Mouse (Mus musculus) limb, embryonic 14.5 days (tissue): Measurements from ENCODE around the gene Epha1. TPM values are rescaled to one million over a fixed set of nuclear protein-coding genes. Genes with fewer than 3 reads are reported as not detected.

Source experiments
- ATAC-seq: fragments of 200-750 bp; cut with Nextera tagmentation; 2 replicates; pipeline ENCODE4 v1.8.0; 2017; ENCODE audit warnings: low read depth, moderate number of reproducible peaks, moderate TSS enrichment; ENCODE audit not compliant: low FRiP score
- DNase-seq: peaks from one replicate; pipeline ENCODE4 v3.0.0-alpha.2; 2015; ENCODE audit warnings: low spot score
- H3K27ac ChIP-seq: fragments of 300-500 bp; sonication (generic); replicated peaks from 2 replicates; pipeline ENCODE4 v1.5.1; 2014; ENCODE audit warnings: low read depth, mild to moderate bottlenecking, low read length, moderate library complexity, mixed read lengths
- H3K27me3 ChIP-seq: fragments of 300-500 bp; sonication (generic); 2 replicates; pipeline ENCODE4 v1.6.1; 2014; ENCODE audit warnings: low read length, mixed read lengths; ENCODE audit not compliant: control insufficient read depth, insufficient read depth
- H3K36me3 ChIP-seq: fragments of 300-500 bp; sonication (generic); 2 replicates; pipeline ENCODE4 v1.6.1; 2014; ENCODE audit warnings: mild to moderate bottlenecking, low read length, moderate library complexity, mixed read lengths; ENCODE audit not compliant: control insufficient read depth, insufficient read depth
- H3K4me1 ChIP-seq: fragments of 300-500 bp; sonication (generic); 2 replicates; pipeline ENCODE4 v1.6.1; 2014; ENCODE audit warnings: antibody characterized with exemption, low read length, mixed read lengths; ENCODE audit not compliant: control insufficient read depth, insufficient read depth
- H3K4me2 ChIP-seq: fragments of 300-500 bp; sonication (generic); replicated peaks from 2 replicates; pipeline ENCODE4 v1.6.1; 2014; ENCODE audit warnings: low read depth, mild to moderate bottlenecking, low read length, moderate library complexity; ENCODE audit not compliant: severe bottlenecking
- H3K4me3 ChIP-seq: fragments of 300-500 bp; sonication (generic); replicated peaks from 2 replicates; pipeline ENCODE4 v1.5.1; 2014; ENCODE audit warnings: low read length
- H3K9ac ChIP-seq: fragments of 300-500 bp; sonication (generic); 2 replicates; pipeline ENCODE4 v1.6.1; 2014; ENCODE audit warnings: mild to moderate bottlenecking, low read depth, low read length, moderate library complexity; ENCODE audit not compliant: severe bottlenecking
- H3K9me3 ChIP-seq: fragments of 300-500 bp; sonication (generic); 2 replicates; pipeline ENCODE4 v1.6.1; 2016; ENCODE audit warnings: low read length; ENCODE audit not compliant: control insufficient read depth
- POLR2A ChIP-seq: fragments of 200-500 bp; IDR thresholded peaks from 2 replicates; pipeline ENCODE4 v1.8.0; 2012; ENCODE audit warnings: inconsistent platforms, mild to moderate bottlenecking, moderate library complexity, borderline replicate concordance; ENCODE audit not compliant: insufficient read depth, insufficient read length; ENCODE audit errors: extremely low read depth
- WGBS: fragments of 180-500 bp; shearing (Covaris S2); extraction: QIAGEN DNeasy Blood & Tissue Kit; methylation state at CpG from one replicate; pipeline ENCODE4 v1.1.7; 2014; 5-methylcytosine and 5-hydroxymethylcytosine counted together
- polyA plus RNA-seq, 2 experiments: library from polyadenylated mRNA; depleted of rRNA in 1 of 2; stranded (reverse) in 1 of 2; unstranded in 1 of 2; fragments of >200 nt; fragmentation: Nextera tagmentation in 1 of 2; extraction: Ambion mirVana in 1 of 2; gene quantifications; 2 replicates each; pipeline versions ENCODE4 v1.2.1 to v1.2.3; 2012 to 2014

Gene Epha1
- polyA plus RNA-seq, 2 experiments = 7.4 to 18.3 TPM

GRCm38 (mm10) chr6:42361041-42361895, 11.8 kb downstream of the Epha1 start:
- no peaks in the 10 kb centered on the region for H3K27me3 ChIP-seq
- H3K9ac ChIP-seq = no peak overlapping the region
- H3K4me2 ChIP-seq = no peak overlapping the region
- ATAC-seq = no peak
- no peak for TF ChIP-seq POLR2A
- no peak overlapping the region for H3K27ac ChIP-seq
- no peaks in the 10 kb centered on the region for H3K4me1 ChIP-seq
- 92% methylated on average over 13 of the region's 13 CpGs for WGBS
- H3K36me3 ChIP-seq = peaks cover 50% of the 10 kb centered on the region
- no peak for DNase-seq
- no peaks in the 10 kb centered on the region for H3K9me3 ChIP-seq
- H3K4me3 ChIP-seq = no peak overlapping the region

- Histone ChIP-seq H3K9me3 (no peaks in the 10 kb centered on the region), H3K36me3 (peaks cover 59% of the 10 kb centered on the region), H3K27ac (no peak overlapping the region), H3K9ac (no peak overlapping the region), H3K4me3 (no peak overlapping the region), H3K4me1 (no peaks in the 10 kb centered on the region), H3K27me3 (no peaks in the 10 kb centered on the region), H3K4me2 (no peak overlapping the region)
- 82% methylated on average over 6 of the region's 6 CpGs for WGBS
- TF ChIP-seq POLR2A = no peak
- DNase-seq (no peak), ATAC-seq (no peak)
Measured at GRCm38 (mm10) chr6:42360231-42360840, 12.7 kb downstream of the Epha1 start.

GRCm38 (mm10) chr6:42359364-42360147, 13.5 kb downstream of the Epha1 start:
- no peak for ATAC-seq
- Histone ChIP-seq H3K27me3 (no peaks in the 10 kb centered on the region), H3K9ac (no peak overlapping the region), H3K27ac (no peak overlapping the region), H3K4me1 (peaks cover under 1% of the 10 kb centered on the region; the same call in 1 of the 2 replicates), H3K4me2 (no peak overlapping the region), H3K4me3 (no peak overlapping the region), H3K36me3 (peaks cover 66% of the 10 kb centered on the region), H3K9me3 (no peaks in the 10 kb centered on the region)
- peak; percentile 30 for DNase-seq
- no peak for TF ChIP-seq POLR2A
- 78% methylated on average over 9 of the region's 9 CpGs for WGBS

- no peak overlapping the region for H3K4me3 ChIP-seq
- no peak overlapping the region for H3K27ac ChIP-seq
- H3K9ac ChIP-seq = no peak overlapping the region
- TF ChIP-seq POLR2A = no peak
- no peak for DNase-seq
- H3K4me1 ChIP-seq = peaks cover 7% of the 10 kb centered on the region
- no peak for ATAC-seq
- no peaks in the 10 kb centered on the region for H3K9me3 ChIP-seq
- no peak overlapping the region for H3K4me2 ChIP-seq
- peaks cover 70% of the 10 kb centered on the region for H3K36me3 ChIP-seq
- WGBS = 92% methylated on average over 12 of the region's 12 CpGs
- H3K27me3 ChIP-seq = no peaks in the 10 kb centered on the region
Measured at GRCm38 (mm10) chr6:42358901-42359300, 14.2 kb downstream of the Epha1 start.

- no peaks in the 10 kb centered on the region for H3K9me3 ChIP-seq
- H3K4me2 ChIP-seq = no peak overlapping the region
- no peak overlapping the region for H3K9ac ChIP-seq
- H3K4me3 ChIP-seq = no peak overlapping the region
- 77% methylated on average over 6 of the region's 6 CpGs for WGBS
- ATAC-seq (no peak), DNase-seq (no peak)
- H3K27ac ChIP-seq = no peak overlapping the region
- TF ChIP-seq POLR2A = no peak
- H3K27me3 ChIP-seq = no peaks in the 10 kb centered on the region
- peaks cover 17% of the 10 kb centered on the region for H3K4me1 ChIP-seq
- peaks cover 70% of the 10 kb centered on the region for H3K36me3 ChIP-seq
Measured at GRCm38 (mm10) chr6:42357901-42358300, 15.2 kb downstream of the Epha1 start.
